Mouse (Mus musculus): ENCODE data around the gene Cfap77. TPM values are rescaled to one million over a fixed set of nuclear protein-coding genes. Genes with fewer than 3 reads are reported as not detected.

Gene Cfap77
- polyA plus RNA-seq, 1 experiment from 2014 or later: 0.23 TPM

- ChIA-PET CTCF (interaction anchor here (1.5 kb wide), 1 partner anchor 12 kb away, joined by 4 read pairs; no protein-coding TSS in a partner anchor), POLR2A (no interaction called here)
- H3K27me3 ChIP-seq: peaks cover 16% of the 10 kb centered on the region
- no peak for TF ChIP-seq CTCF (IDR thresholded peaks at IDR 0.05)
- no peak for DNase-seq (ENCODE audit: low read depth, low spot score)
- ATAC-seq: no peak
- in situ Hi-C loops (cut with MboI; ENCODE audit: low pct_unique_long_range_greater_than_20kb): no loop called here
Measured at GRCm38 (mm10) chr2:28912039-28912700, 142.7 kb downstream of the Cfap77 start.

DNA sequence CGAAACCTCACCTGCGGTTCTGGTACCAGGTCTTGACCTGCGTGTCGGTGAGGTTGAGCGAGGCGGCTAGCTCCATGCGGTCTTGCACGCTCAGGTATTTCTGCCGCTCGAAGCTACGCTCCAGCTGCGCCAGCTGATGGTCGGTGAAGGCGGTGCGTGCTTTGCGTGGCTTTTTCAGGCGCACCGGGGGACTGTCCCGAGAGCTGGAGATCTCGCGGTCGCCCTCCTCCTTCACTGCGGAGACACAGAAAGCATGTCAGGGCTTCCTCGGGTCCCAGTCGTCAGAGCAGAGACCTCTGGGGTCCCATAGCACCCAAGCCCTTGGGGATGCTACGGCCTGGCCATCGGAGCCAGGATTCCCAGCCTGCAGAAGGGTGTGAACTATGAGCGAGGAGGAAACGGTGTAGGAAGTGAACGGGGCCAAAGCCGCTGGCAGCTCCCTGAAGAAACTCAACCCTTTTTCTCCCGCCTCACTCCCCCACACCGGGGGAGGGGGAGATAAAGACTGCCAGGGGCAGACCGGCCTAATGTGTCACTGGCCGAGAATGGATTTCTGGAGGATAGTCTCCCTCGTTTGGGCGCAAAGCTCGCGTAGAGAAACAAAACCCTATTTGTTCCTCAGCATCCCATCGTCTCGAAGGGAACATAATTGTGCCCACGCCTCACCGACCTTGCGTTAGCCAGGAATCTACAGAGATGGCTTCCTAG lies 143.4 kb downstream of the Cfap77 start:
- ChIA-PET POLR2A (no interaction called here), CTCF (no interaction called here)
- DNase-seq (ENCODE audit: low read depth, low spot score): no peak
- in situ Hi-C loops (cut with MboI; ENCODE audit: low pct_unique_long_range_greater_than_20kb): no loop called here
- peaks cover 12% of the 10 kb centered on the region for H3K27me3 ChIP-seq
- no peak for TF ChIP-seq CTCF (IDR thresholded peaks at IDR 0.05)
- ATAC-seq: no peak

GRCm38 (mm10) chr2:28910877-28911276 lies 144.0 kb downstream of the Cfap77 start:
- TF ChIP-seq CTCF (IDR thresholded peaks at IDR 0.05): no peak
- in situ Hi-C loops (cut with MboI; ENCODE audit: low pct_unique_long_range_greater_than_20kb): no loop called here
- ATAC-seq: no peak
- POLR2A ChIA-PET: no interaction called here
- CTCF ChIA-PET: no interaction called here
- peaks cover 12% of the 10 kb centered on the region for H3K27me3 ChIP-seq
- DNase-seq (ENCODE audit: low read depth, low spot score): no peak

DNA sequence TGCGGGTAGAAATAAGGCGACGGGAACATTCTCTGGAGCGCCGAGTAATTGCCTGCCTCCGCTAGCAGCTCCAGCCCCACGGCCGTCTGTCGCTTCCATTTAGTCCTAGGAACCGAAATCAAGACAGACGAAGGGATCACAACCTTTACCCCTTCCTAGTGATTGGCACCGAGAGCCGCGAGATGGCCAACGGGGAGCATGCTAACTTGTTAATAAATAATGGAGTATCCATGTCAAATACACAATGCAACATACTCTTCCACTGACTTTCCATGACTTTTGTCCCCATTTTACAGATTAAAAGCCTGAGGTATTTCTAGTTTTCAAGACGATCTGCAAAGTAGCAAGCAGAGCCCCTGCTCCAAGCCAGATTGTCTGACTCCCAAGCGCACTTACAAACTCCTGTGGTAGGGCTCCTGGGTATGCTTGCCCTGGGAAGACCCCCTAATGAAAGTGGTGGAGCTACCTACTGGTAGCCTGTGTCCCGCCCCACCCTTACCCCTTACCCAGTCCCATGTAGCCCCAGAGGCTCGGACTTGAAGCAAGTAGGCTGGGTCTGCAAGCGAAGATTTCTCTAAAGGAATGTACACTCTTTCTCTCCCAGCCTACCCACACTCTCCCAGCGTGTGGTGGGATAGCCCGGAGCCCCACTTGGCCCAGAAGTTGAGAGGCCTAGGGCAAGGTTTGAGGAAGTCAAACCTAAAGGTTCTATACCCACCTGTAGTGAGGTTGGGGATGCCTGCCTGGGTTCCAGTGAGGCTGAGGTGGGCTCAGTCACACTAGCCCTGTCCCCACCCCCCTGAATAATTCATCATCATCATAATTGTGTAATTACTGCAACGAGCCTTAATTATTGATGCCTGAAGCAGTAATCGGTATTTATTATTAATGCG lies 144.8 kb downstream of the Cfap77 start:
- no peak for TF ChIP-seq CTCF (IDR thresholded peaks at IDR 0.05)

DNA sequence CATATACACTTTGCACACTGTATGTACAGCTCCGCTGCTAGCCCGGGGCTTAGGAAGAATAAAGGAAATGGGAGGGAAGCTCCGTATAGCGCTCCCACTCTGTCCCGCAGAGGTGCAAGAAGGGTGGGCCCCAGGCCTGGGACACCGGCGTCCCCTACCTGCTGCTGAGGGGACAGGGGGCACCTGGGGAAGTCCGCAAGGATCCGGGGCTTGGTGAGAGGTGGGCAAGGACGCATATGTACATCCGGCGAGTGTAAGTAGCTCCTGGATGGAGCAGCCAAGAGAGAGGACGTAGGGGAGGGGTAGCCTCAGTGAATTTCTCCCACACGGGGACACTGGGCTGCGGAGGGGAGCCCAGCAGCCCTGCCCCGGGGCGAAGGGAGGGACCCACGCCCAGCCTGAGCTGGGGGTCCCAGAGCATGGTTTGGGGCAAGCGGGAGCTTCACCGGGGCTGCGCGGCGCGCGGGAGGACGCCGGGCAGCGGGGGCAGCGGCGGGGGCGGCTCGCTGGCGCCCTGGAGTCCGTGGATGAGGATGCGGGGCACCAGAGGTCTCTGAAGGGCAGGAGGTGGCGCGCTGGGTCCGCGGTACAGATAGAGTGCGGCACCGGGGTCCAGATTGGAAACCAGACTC lies 145.6 kb downstream of the Cfap77 start:
- no peak for TF ChIP-seq CTCF (IDR thresholded peaks at IDR 0.05)
- CTCF ChIA-PET: no interaction called here
- in situ Hi-C loops (cut with MboI; ENCODE audit: low pct_unique_long_range_greater_than_20kb): no loop called here
- no peak for DNase-seq (ENCODE audit: low read depth, low spot score)
- POLR2A ChIA-PET: no interaction called here
- H3K27me3 ChIP-seq: peaks cover under 1% of the 10 kb centered on the region
- no peak for ATAC-seq

More for the DNA sequence above, 144.8 kb downstream of the Cfap77 start:
- CTCF ChIA-PET: no interaction called here
- ATAC-seq: no peak
- POLR2A ChIA-PET: no interaction called here
- in situ Hi-C loops (cut with MboI; ENCODE audit: low pct_unique_long_range_greater_than_20kb): no loop called here
- H3K27me3 ChIP-seq: peaks cover 8% of the 10 kb centered on the region
- DNase-seq (ENCODE audit: low read depth, low spot score): no peak

- DNase-seq (ENCODE audit: low read depth, low spot score) (no peak), ATAC-seq (no peak)
- TF ChIP-seq CTCF (IDR thresholded peaks at IDR 0.05): no peak
- ChIA-PET CTCF (no interaction called here), POLR2A (no interaction called here)
- no peaks in the 10 kb centered on the region for H3K27me3 ChIP-seq
- in situ Hi-C loops (cut with MboI; ENCODE audit: low pct_unique_long_range_greater_than_20kb): no loop called here
Measured at GRCm38 (mm10) chr2:28908389-28909153, 146.3 kb downstream of the Cfap77 start.

- in situ Hi-C loops (cut with MboI; ENCODE audit: low pct_unique_long_range_greater_than_20kb): no loop called here
- POLR2A ChIA-PET: no interaction called here
- ATAC-seq (no peak), DNase-seq (ENCODE audit: low read depth, low spot score) (no peak)
- TF ChIP-seq CTCF (IDR thresholded peaks at IDR 0.05): no peak
- CTCF ChIA-PET: no interaction called here
- no peaks in the 10 kb centered on the region for H3K27me3 ChIP-seq
Measured at GRCm38 (mm10) chr2:28907691-28908388, 147.0 kb downstream of the Cfap77 start.

GRCm38 (mm10) chr2:28905561-28905960 lies 149.3 kb downstream of the Cfap77 start:
- no peak for TF ChIP-seq CTCF (IDR thresholded peaks at IDR 0.05)
- ATAC-seq (no peak), DNase-seq (ENCODE audit: low read depth, low spot score) (no peak)
- in situ Hi-C loops (cut with MboI; ENCODE audit: low pct_unique_long_range_greater_than_20kb): no loop called here
- ChIA-PET POLR2A (no interaction called here), CTCF (no interaction called here)
- H3K27me3 ChIP-seq: no peaks in the 10 kb centered on the region

DNA sequence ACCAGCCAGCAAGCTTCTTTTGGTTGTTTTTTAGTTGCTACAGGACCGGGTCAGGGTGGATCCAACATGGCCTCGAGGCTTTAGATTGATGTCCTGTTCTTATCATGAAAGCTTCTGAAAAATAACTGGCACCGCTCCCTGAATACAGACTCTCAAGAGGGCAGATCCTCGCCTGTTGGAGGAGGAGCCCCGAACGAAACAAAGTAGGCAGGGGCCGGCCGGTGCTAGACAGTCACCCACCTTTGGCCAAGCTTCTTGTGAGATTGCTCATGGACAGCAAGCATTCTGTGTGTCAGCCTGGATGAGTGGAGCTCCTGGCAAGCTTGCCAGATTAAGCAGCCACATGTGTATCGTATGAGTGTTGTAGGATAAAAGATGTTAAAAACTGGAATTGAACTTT lies 150.1 kb downstream of the Cfap77 start:
- ATAC-seq (no peak), DNase-seq (ENCODE audit: low read depth, low spot score) (no peak)
- in situ Hi-C loops (cut with MboI; ENCODE audit: low pct_unique_long_range_greater_than_20kb): no loop called here
- no peak for TF ChIP-seq CTCF (IDR thresholded peaks at IDR 0.05)
- H3K27me3 ChIP-seq: no peaks in the 10 kb centered on the region
- POLR2A ChIA-PET: no interaction called here
- CTCF ChIA-PET: no interaction called here

Data from Patski (cell line).